Mouse (Mus musculus) neural tube, embryonic 14.5 days (tissue): Measurements from ENCODE around the gene Traf5. TPM values are rescaled to one million over a fixed set of nuclear protein-coding genes. Genes with fewer than 3 reads are reported as not detected.

ENCODE experiments used
- ATAC-seq: fragments of 200-750 bp; cut with Nextera tagmentation; 2 replicates; pipeline ENCODE4 v1.8.0; 2017; ENCODE audit warnings: low read depth, mild to moderate bottlenecking, moderate TSS enrichment, moderate library complexity
- H3K27ac ChIP-seq: fragments of 300-500 bp; sonication (generic); 2 replicates; pipeline ENCODE4 v1.5.1; 2014; ENCODE audit warnings: low read depth, mild to moderate bottlenecking, control low read depth, low read length, moderate library complexity, mixed read lengths
- H3K27me3 ChIP-seq: fragments of 300-500 bp; sonication (generic); 2 replicates; pipeline ENCODE4 v1.6.1; 2014; ENCODE audit warnings: low read length; ENCODE audit not compliant: control insufficient read depth, insufficient read depth
- H3K36me3 ChIP-seq: fragments of 300-500 bp; sonication (generic); 2 replicates; pipeline ENCODE4 v1.6.1; 2014; ENCODE audit warnings: low read length, mixed read lengths; ENCODE audit not compliant: control insufficient read depth, insufficient read depth
- H3K4me1 ChIP-seq: fragments of 300-500 bp; sonication (generic); 2 replicates; pipeline ENCODE4 v1.6.1; 2014; ENCODE audit warnings: low read length; ENCODE audit not compliant: control insufficient read depth, insufficient read depth
- H3K4me2 ChIP-seq: fragments of 300-500 bp; sonication (generic); 2 replicates; pipeline ENCODE4 v1.6.1; 2014; ENCODE audit warnings: mild to moderate bottlenecking, low read depth, low read length, control low read depth
- H3K4me3 ChIP-seq: fragments of 300-500 bp; sonication (generic); 2 replicates; pipeline ENCODE4 v1.5.1; 2014; ENCODE audit warnings: low read depth, low read length, control low read depth, mixed read lengths
- H3K9ac ChIP-seq: fragments of 300-500 bp; sonication (generic); replicated peaks from 2 replicates; pipeline ENCODE4 v1.6.1; 2014; ENCODE audit warnings: low read depth, mild to moderate bottlenecking, control low read depth, low read length, mixed read lengths
- H3K9me3 ChIP-seq: fragments of 300-500 bp; sonication (generic); 2 replicates; pipeline ENCODE4 v1.6.1; 2016; ENCODE audit warnings: low read length; ENCODE audit not compliant: control insufficient read depth
- WGBS: fragments of 180-500 bp; shearing (Covaris S2); extraction: QIAGEN DNeasy Blood & Tissue Kit; methylation state at CpG from one replicate; pipeline ENCODE4 v1.1.7; 2014; 5-methylcytosine and 5-hydroxymethylcytosine counted together
- polyA plus RNA-seq: library from polyadenylated mRNA; unstranded; fragments of >200 nt; fragmentation: Nextera tagmentation; extraction: Ambion mirVana; gene quantifications from 2 replicates; pipeline ENCODE4 v1.2.1, GENCODE M21; 2014

Gene Traf5
- polyA plus RNA-seq, 1 experiment from 2014 or later = 2.3 TPM

DNA sequence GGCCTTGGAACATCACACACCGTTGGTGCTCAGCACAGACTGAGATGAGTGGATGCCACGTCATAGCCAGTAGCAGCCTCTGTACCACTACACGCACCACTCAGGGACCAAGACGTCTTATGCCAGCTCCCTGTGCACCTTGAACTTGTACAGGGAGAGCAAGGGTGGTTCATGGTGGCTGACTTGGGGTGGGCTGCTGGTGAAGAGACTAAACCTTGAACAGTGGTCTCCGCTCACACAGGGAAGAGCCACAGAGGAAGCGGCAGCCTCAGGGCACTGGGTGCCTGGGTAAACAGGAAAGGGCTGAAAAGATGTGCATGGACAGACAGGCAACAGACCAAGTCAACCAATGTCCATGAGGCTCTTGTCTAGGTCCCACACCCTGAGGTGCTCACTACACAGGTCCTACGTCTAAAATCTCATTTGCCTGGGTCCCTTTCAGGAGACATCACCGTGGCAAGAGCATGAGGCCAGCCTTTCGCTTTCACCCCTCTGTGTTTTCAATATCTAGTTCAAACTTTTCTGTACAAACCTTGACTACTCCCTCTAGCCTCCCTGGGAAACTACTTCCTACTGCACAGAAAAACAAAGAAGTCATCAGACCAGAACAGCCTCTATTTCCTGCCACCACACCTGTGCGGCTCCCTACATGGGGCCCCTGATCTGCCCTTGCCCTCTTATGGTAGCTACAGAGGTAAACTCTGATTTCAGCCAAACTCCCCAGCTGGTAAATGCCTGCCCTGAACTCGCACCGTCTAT lies 5.9 kb downstream of the Traf5 start:
- H3K9me3 ChIP-seq = no peaks in the 10 kb centered on the region
- no peak for ATAC-seq
- WGBS = 91% methylated on average over 12 of the region's 12 CpGs
- no peak overlapping the region for H3K4me3 ChIP-seq
- no peak overlapping the region for H3K4me2 ChIP-seq
- no peaks in the 10 kb centered on the region for H3K4me1 ChIP-seq
- H3K36me3 ChIP-seq = no peaks in the 10 kb centered on the region
- H3K27ac ChIP-seq = no peak overlapping the region
- H3K9ac ChIP-seq = no peak overlapping the region
- no peaks in the 10 kb centered on the region for H3K27me3 ChIP-seq

GRCm38 (mm10) chr1:192085218-192085617 lies 7.1 kb downstream of the Traf5 start:
- ATAC-seq = no peak
- H3K4me3 ChIP-seq = no peak overlapping the region
- no peak overlapping the region for H3K27ac ChIP-seq
- H3K9me3 ChIP-seq = no peaks in the 10 kb centered on the region
- no peaks in the 10 kb centered on the region for H3K36me3 ChIP-seq
- 92% methylated on average over 10 of the region's 10 CpGs for WGBS
- no peaks in the 10 kb centered on the region for H3K4me1 ChIP-seq
- no peak overlapping the region for H3K9ac ChIP-seq
- H3K27me3 ChIP-seq = no peaks in the 10 kb centered on the region
- no peak overlapping the region for H3K4me2 ChIP-seq

- no peak overlapping the region for H3K27ac ChIP-seq
- ATAC-seq = no peak
- H3K27me3 ChIP-seq = no peaks in the 10 kb centered on the region
- H3K36me3 ChIP-seq = no peaks in the 10 kb centered on the region
- no peak overlapping the region for H3K4me2 ChIP-seq
- no peak overlapping the region for H3K9ac ChIP-seq
- H3K4me3 ChIP-seq = no peak overlapping the region
- WGBS = 95% methylated on average over 1 of the region's 1 CpGs
- no peaks in the 10 kb centered on the region for H3K9me3 ChIP-seq
- H3K4me1 ChIP-seq = no peaks in the 10 kb centered on the region
Measured at GRCm38 (mm10) chr1:192082646-192083045, 9.7 kb downstream of the Traf5 start.

DNA sequence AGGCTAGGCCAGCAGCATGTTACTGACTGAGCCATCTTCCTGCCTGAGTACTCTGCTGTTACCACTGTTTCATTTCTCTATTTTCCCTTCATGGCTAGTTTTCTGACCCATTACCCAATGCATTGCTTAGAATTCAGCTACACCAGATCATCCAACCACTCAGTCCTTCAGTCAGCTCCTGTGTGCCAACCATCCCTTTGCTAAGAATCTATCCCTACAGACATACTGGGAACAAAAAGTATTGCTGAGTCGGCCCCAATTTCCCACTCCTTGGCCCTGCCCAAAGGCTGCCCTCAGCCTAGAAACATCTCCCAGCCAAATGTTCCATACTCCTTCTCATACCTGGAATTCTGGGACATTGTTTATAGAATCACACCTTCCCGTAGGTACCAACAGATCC lies 11.2 kb downstream of the Traf5 start:
- H3K9ac ChIP-seq = no peak overlapping the region
- no peaks in the 10 kb centered on the region for H3K4me1 ChIP-seq
- H3K27ac ChIP-seq = no peak overlapping the region
- H3K9me3 ChIP-seq = no peaks in the 10 kb centered on the region
- H3K36me3 ChIP-seq = no peaks in the 10 kb centered on the region
- WGBS = 88% methylated on average over 2 of the region's 2 CpGs
- H3K4me2 ChIP-seq = no peak overlapping the region
- H3K27me3 ChIP-seq = no peaks in the 10 kb centered on the region
- ATAC-seq = no peak
- H3K4me3 ChIP-seq = no peak overlapping the region

DNA sequence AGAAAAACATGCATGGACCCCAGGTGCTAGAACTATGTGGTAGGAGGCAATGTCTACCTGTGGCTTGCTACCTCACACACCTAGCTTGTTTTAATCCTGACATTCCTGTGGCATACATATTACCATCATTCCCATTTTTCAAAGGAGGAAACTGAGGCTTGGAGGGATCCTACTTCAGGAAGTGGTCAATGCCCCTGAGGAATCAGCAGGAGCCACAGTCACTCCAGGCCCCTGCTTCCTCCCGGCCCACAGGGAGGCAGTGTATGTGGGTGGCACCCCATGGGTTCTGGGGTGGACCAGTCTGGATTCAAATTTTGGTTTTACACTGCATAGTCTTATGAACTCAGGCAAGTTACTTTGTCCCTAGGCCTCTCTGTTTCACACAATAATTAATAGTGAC lies 13.2 kb downstream of the Traf5 start:
- Histone ChIP-seq H3K27me3 (no peaks in the 10 kb centered on the region), H3K36me3 (no peaks in the 10 kb centered on the region), H3K4me1 (no peaks in the 10 kb centered on the region), H3K27ac (no peak overlapping the region), H3K9ac (no peak overlapping the region), H3K9me3 (no peaks in the 10 kb centered on the region), H3K4me3 (no peak overlapping the region), H3K4me2 (no peak overlapping the region)
- no peak for ATAC-seq
- WGBS = 68% methylated on average over 1 of the region's 1 CpGs

GRCm38 (mm10) chr1:192078406-192078805 lies 14.0 kb downstream of the Traf5 start:
- no peak overlapping the region for H3K9ac ChIP-seq
- ATAC-seq = no peak

DNA sequence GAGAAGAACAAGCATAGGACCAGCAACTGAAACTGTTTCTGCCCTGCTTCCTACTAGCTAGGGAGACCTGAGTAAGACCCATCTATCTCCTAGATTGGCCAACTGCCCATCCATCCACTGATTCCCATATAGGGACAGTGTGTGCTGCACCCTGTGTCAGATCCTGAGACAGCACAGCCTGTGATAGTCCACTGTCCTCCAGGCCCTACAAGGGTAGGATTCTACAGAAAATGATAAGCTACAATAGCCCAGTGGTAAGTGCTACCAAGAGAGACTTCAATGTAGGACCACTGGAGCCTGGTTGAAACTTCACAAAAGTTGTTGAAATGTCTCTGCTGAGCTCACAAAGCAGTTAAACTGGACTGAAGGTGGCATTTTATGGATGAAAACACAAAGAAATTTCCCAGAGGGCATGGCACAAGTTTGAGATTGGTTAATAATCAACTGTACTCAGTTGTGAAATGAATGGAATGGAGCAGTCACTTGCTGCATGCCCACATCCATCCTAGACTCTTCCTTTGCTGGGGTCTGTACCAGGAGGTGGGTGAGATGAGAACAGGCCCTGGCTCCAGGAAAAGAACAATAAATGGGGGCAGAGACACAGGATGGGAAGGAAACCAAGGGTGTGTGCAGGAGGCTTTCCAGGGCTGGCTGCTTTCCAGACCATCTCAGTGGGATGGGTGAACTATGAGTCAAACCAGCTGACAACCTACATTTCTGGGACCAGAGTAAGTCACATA lies 15.4 kb downstream of the Traf5 start:
- no peak for ATAC-seq

More at GRCm38 (mm10) chr1:192078406-192078805, 14.0 kb downstream of the Traf5 start:
- Histone ChIP-seq H3K4me1 (no peaks in the 10 kb centered on the region), H3K4me2 (no peak overlapping the region), H3K9me3 (no peaks in the 10 kb centered on the region), H3K4me3 (no peak overlapping the region), H3K27ac (no peak overlapping the region), H3K27me3 (no peaks in the 10 kb centered on the region), H3K36me3 (no peaks in the 10 kb centered on the region)
- WGBS = 62% methylated on average over 3 of the region's 3 CpGs

GRCm38 (mm10) chr1:192076101-192076500 lies 16.3 kb downstream of the Traf5 start:
- no peaks in the 10 kb centered on the region for H3K9me3 ChIP-seq
- H3K27me3 ChIP-seq = no peaks in the 10 kb centered on the region
- WGBS = 84% methylated on average over 4 of the region's 4 CpGs
- H3K36me3 ChIP-seq = no peaks in the 10 kb centered on the region
- no peak overlapping the region for H3K27ac ChIP-seq
- ATAC-seq = no peak
- no peak overlapping the region for H3K4me2 ChIP-seq
- H3K4me3 ChIP-seq = no peak overlapping the region
- H3K9ac ChIP-seq = no peak overlapping the region
- 0 out of 2 replicates have a peak, but pooled peaks cover under 1% of the 10 kb centered on the region for H3K4me1 ChIP-seq

More for the DNA sequence above, 15.4 kb downstream of the Traf5 start:
- Histone ChIP-seq H3K4me1 (no peaks in the 10 kb centered on the region), H3K36me3 (no peaks in the 10 kb centered on the region), H3K9me3 (no peaks in the 10 kb centered on the region), H3K4me3 (no peak overlapping the region), H3K4me2 (no peak overlapping the region), H3K9ac (no peak overlapping the region), H3K27me3 (no peaks in the 10 kb centered on the region), H3K27ac (no peak overlapping the region)

GRCm38 (mm10) chr1:192074824-192075223 lies 17.5 kb downstream of the Traf5 start:
- H3K4me1 ChIP-seq = 0 out of 2 replicates have a peak, but pooled peaks cover 10% of the 10 kb centered on the region
- H3K27ac ChIP-seq = no peak overlapping the region
- ATAC-seq = no peak
- no peak overlapping the region for H3K4me3 ChIP-seq
- no peak overlapping the region for H3K4me2 ChIP-seq
- H3K36me3 ChIP-seq = no peaks in the 10 kb centered on the region
- 93% methylated on average over 1 of the region's 1 CpGs for WGBS
- H3K9ac ChIP-seq = no peak overlapping the region
- no peaks in the 10 kb centered on the region for H3K9me3 ChIP-seq
- no peaks in the 10 kb centered on the region for H3K27me3 ChIP-seq
